Mouse (Mus musculus): ENCODE measurements around the gene Tcf20. TPM values are rescaled to one million over a fixed set of nuclear protein-coding genes. Genes with fewer than 3 reads are reported as not detected.

The Tcf20 gene
- total and polyA plus RNA-seq, 3 experiments = 27.0 to 47.2 (median 29.0) TPM

DNA sequence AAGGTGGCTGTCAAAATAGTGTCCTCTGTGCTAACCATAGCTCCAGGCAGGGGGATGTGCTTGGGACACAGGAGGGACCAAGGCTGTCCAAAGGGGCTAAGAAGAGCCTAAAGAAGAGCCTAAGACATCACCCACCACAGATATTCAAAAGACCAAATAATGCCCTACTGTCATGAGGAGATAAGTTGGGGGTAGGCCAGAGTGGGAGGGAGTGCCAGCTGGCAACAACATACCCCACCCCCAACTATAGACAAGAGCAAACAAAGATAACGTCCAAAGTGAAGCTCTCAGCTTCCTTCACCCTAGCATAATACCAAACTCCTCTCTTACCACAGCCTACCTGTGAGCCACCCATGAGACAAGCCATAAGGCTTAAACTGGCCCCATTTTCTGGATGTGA, 66.1 kb downstream of the Tcf20 start:
- no peaks in the 10 kb centered on the region for H3K36me3 ChIP-seq (replicated peaks in 1 of 2; ENCODE audit: control insufficient read depth in 1 of 2, insufficient read depth in 1 of 2, low read length in 1 of 2)
- H3K79me2 ChIP-seq (replicated peaks; ENCODE audit: control insufficient read depth, extremely low read depth, insufficient read depth, poor library complexity, severe bottlenecking) = no peaks in the 10 kb centered on the region
- TF ChIP-seq KAT2A (IDR thresholded peaks at IDR 0.05; ENCODE audit: insufficient replicate concordance, low read length) (no peak), USF1 (IDR thresholded peaks at IDR 0.05; ENCODE audit: low read depth, low read length) (no peak), SIN3A (IDR thresholded peaks at IDR 0.05; ENCODE audit: low read length) (no peak), POLR2A (IDR thresholded peaks at IDR 0.05; ENCODE audit: low read depth, low read length) (no peak)
- no peak overlapping the region for H3K27ac ChIP-seq (ENCODE audit: insufficient read depth, low read depth)
- peaks cover 0 to 6% of the 10 kb centered on the region in 2 experiments; a peak in 1 of 4 replicates for H3K4me1 ChIP-seq (ENCODE audit: control insufficient read depth in 1 of 2, insufficient read depth in 2 of 2)
- H3K4me2 ChIP-seq (ENCODE audit: insufficient read depth, low read depth, poor library complexity, severe bottlenecking) = no peak overlapping the region
- in situ Hi-C loops (cut with MboI; ENCODE audit: low pct_ligation_motif_present, low pct_unique_long_range_greater_than_20kb, low sequenced_read_pairs) = no loop called here
- no peak for DNase-seq (ENCODE audit: extremely low read depth)
- no peaks in the 10 kb centered on the region for H3K9me3 ChIP-seq (replicated peaks; ENCODE audit: low read length)
- no peaks in the 10 kb centered on the region for H3K27me3 ChIP-seq (replicated peaks)
- no peak overlapping the region for H3K9ac ChIP-seq (ENCODE audit: insufficient read depth, low read depth)
- H3K4me3 ChIP-seq (replicated peaks in 1 of 3; ENCODE audit: low read depth in 2 of 3, low read length in 2 of 3, poor library complexity in 1 of 3) = no peak overlapping the region
- dilution Hi-C loops (cut with MboI; ENCODE audit: extremely low pct_ligation_motif_present, extremely low pct_unique_long_range_greater_than_20kb, low sequenced_read_pairs) = no loop called here

DNA sequence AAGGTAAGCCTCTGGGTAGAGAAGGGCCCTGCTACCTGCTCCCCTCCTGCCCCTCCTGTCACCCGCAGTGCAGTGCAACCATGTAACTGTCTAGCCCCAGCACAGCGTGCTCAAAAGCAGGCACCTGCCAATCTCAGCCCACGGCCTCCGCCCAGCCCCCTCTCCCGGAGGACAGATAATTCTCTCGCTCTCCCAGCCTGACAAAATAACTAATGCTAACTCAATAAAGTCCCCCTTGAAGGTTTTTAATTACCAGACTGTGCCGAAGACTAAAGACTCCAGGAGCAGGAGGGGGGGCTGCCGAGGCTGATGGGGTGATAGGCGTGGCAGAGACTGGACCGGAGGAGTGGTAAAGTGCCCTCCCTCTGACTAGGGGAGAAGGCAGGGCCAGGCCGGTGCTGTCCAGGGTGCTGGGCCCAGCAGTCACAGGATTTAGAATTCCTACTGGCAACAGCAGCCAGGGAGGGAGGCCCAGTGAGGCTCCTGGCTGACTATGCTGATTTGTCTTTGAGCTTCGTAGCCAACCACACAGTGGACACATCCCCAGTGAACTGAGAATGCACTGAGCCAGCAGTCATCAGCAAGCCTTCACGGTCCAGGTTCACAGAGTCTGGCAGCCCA, 66.7 kb downstream of the Tcf20 start:
- no peak overlapping the region for H3K9ac ChIP-seq (ENCODE audit: insufficient read depth, low read depth)
- H3K36me3 ChIP-seq (replicated peaks in 1 of 2; ENCODE audit: control insufficient read depth in 1 of 2, insufficient read depth in 1 of 2, low read length in 1 of 2) = no peaks in the 10 kb centered on the region
- H3K4me1 ChIP-seq (ENCODE audit: control insufficient read depth in 1 of 2, insufficient read depth in 2 of 2) = peaks cover 0 to 6% of the 10 kb centered on the region in 2 experiments; a peak in 1 of 4 replicates
- no peak for DNase-seq (ENCODE audit: extremely low read depth)
- no peak overlapping the region for H3K4me2 ChIP-seq (ENCODE audit: insufficient read depth, low read depth, poor library complexity, severe bottlenecking)
- in situ Hi-C loops (cut with MboI; ENCODE audit: low pct_ligation_motif_present, low pct_unique_long_range_greater_than_20kb, low sequenced_read_pairs) (no loop called here), dilution Hi-C loops (cut with MboI; ENCODE audit: extremely low pct_ligation_motif_present, extremely low pct_unique_long_range_greater_than_20kb, low sequenced_read_pairs) (no loop called here)
- no peaks in the 10 kb centered on the region for H3K27me3 ChIP-seq (replicated peaks)
- H3K9me3 ChIP-seq (replicated peaks; ENCODE audit: low read length) = no peaks in the 10 kb centered on the region
- no peaks in the 10 kb centered on the region for H3K79me2 ChIP-seq (replicated peaks; ENCODE audit: control insufficient read depth, extremely low read depth, insufficient read depth, poor library complexity, severe bottlenecking)
- no peak overlapping the region for H3K4me3 ChIP-seq (replicated peaks in 1 of 3; ENCODE audit: low read depth in 2 of 3, low read length in 2 of 3, poor library complexity in 1 of 3)
- H3K27ac ChIP-seq (ENCODE audit: insufficient read depth, low read depth) = no peak overlapping the region
- no peak for TF ChIP-seq ELF1 (IDR thresholded peaks at IDR 0.05; ENCODE audit: low read depth, low read length)

DNA sequence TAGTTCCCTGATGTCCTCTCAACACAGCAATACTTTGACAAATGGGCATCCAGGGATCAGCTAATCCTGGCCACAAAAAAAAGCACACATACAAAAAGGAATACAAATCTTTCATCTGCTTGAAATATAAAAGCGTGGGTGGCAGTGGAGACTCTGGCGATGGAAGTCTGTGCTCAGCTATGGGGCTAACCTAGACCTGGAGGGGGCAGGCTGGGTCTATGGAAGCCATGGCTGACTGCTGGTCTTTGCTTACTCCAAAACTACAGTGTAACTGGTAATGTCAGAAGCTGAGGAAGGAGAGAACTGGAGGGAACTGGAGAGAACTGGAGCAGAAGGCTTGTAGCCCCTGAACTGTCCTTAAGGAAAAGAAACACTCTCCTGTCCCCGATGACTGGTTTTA, 69.7 kb downstream of the Tcf20 start:
- Histone ChIP-seq H3K4me1 (ENCODE audit: control insufficient read depth in 1 of 2, insufficient read depth in 2 of 2) (peaks cover 4 to 20% of the 10 kb centered on the region in 2 experiments; a peak in 3 of 4 replicates), H3K36me3 (replicated peaks in 1 of 2; ENCODE audit: control insufficient read depth in 1 of 2, insufficient read depth in 1 of 2, low read length in 1 of 2) (peaks cover 0 to 1% of the 10 kb centered on the region in 2 experiments), H3K9me3 (replicated peaks; ENCODE audit: low read length) (no peaks in the 10 kb centered on the region), H3K4me3 (replicated peaks in 1 of 3; ENCODE audit: low read depth in 2 of 3, low read length in 2 of 3, poor library complexity in 1 of 3) (no peak overlapping the region), H3K79me2 (replicated peaks; ENCODE audit: control insufficient read depth, extremely low read depth, insufficient read depth, poor library complexity, severe bottlenecking) (no peaks in the 10 kb centered on the region), H3K27me3 (replicated peaks) (no peaks in the 10 kb centered on the region), H3K27ac (ENCODE audit: insufficient read depth, low read depth) (no peak overlapping the region), H3K4me2 (ENCODE audit: insufficient read depth, low read depth, poor library complexity, severe bottlenecking) (no peak overlapping the region), H3K9ac (ENCODE audit: insufficient read depth, low read depth) (no peak overlapping the region)
- in situ Hi-C loops (cut with MboI; ENCODE audit: low pct_ligation_motif_present, low pct_unique_long_range_greater_than_20kb, low sequenced_read_pairs) = loop anchor here (5.0 to 10.0 kb wide), 2 partner anchors 39 to 103 kb away; no protein-coding TSS in a partner anchor
- dilution Hi-C loops (cut with MboI; ENCODE audit: extremely low pct_ligation_motif_present, extremely low pct_unique_long_range_greater_than_20kb, low sequenced_read_pairs) = no loop called here
- DNase-seq (ENCODE audit: extremely low read depth) = no peak
- TF ChIP-seq RAD21 (IDR thresholded peaks at IDR 0.05; ENCODE audit: low read depth, low read length) (peak; percentile 54), IRF4 (IDR thresholded peaks at IDR 0.05; ENCODE audit: low read depth, low read length) (no peak), ZC3H11A (IDR thresholded peaks at IDR 0.05; ENCODE audit: low read depth, low read length) (no peak), USF2 (conservative IDR thresholded peaks at IDR 0.05; ENCODE audit: low read depth, low read length) (no peak), SMC3 (IDR thresholded peaks at IDR 0.05; ENCODE audit: low read depth, low read length) (peak; percentile 55), POLR2A (IDR thresholded peaks at IDR 0.05; ENCODE audit: low read depth, low read length) (no peak), CTCF (conservative IDR thresholded peaks at IDR 0.05 in 1 of 2, IDR thresholded peaks at IDR 0.05 in 1 of 2; ENCODE audit: low read depth in 2 of 2, low read length in 2 of 2) (peak in 1 of 2 experiments; percentile 51; a peak in 2 of 4 replicates), E2F4 (IDR thresholded peaks at IDR 0.05; ENCODE audit: insufficient replicate concordance, low read depth, low read length) (no peak), MAX (IDR thresholded peaks at IDR 0.05; ENCODE audit: low read length) (no peak), MAFK (IDR thresholded peaks at IDR 0.05; ENCODE audit: insufficient replicate concordance, low read length) (no peak), PAX5 (IDR thresholded peaks at IDR 0.05; ENCODE audit: low read length) (no peak), MXI1 (IDR thresholded peaks at IDR 0.05; ENCODE audit: low read depth, low read length) (no peak), JUN (IDR thresholded peaks at IDR 0.05; ENCODE audit: insufficient read depth, low read depth, low read length) (no peak), HCFC1 (IDR thresholded peaks at IDR 0.05; ENCODE audit: low read depth, low read length) (no peak), USF1 (IDR thresholded peaks at IDR 0.05; ENCODE audit: low read depth, low read length) (no peak), TCF12 (IDR thresholded peaks at IDR 0.05; ENCODE audit: low read depth, low read length) (no peak), ZMIZ1 (IDR thresholded peaks at IDR 0.05; ENCODE audit: low read depth, low read length) (no peak), UBTF (IDR thresholded peaks at IDR 0.05; ENCODE audit: low read depth, low read length) (no peak), ELF1 (IDR thresholded peaks at IDR 0.05; ENCODE audit: low read depth, low read length) (no peak), GABPA (IDR thresholded peaks at IDR 0.05; ENCODE audit: insufficient replicate concordance, low read depth, low read length) (no peak), CHD2 (IDR thresholded peaks at IDR 0.05; ENCODE audit: low read length) (no peak), KAT2A (IDR thresholded peaks at IDR 0.05; ENCODE audit: insufficient replicate concordance, low read length) (no peak), BHLHE40 (IDR thresholded peaks at IDR 0.05; ENCODE audit: low read depth, low read length) (no peak), MAZ (IDR thresholded peaks at IDR 0.05; ENCODE audit: low read depth, low read length) (no peak)

Data from CH12.LX (cell line).